Mouse (Mus musculus): Measurements from ENCODE around the gene Zkscan6. TPM values are rescaled to one million over a fixed set of nuclear protein-coding genes. Genes with fewer than 3 reads are reported as not detected.

Gene Zkscan6
- polyA plus RNA-seq, 1 experiment from 2014 or later, result 15.2 TPM

DNA sequence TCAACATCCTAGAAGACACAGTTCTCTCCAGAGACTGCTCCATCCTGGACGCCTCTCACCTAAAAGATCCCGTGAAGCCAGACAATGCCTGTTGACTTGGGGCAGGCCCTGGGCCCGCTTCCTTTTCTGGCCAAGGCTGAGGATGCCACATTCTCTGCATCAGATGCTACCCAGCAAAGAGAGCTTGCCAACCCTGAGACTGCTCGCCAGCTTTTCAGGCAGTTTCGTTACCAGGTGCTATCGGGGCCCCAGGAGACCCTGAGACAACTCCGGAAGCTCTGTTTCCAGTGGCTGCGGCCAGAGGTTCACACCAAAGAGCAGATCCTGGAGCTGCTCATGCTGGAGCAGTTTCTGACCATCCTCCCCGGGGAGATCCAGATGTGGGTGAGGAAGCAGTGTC, 7.4 kb downstream of the Zkscan6 start:
- Histone ChIP-seq H3K4me3 (no peak overlapping the region), H3K4me1 (peaks cover 19% of the 10 kb centered on the region), H3K27ac (no peak overlapping the region), H3K36me3 (peaks cover 21% of the 10 kb centered on the region), H3K27me3 (no peaks in the 10 kb centered on the region), H3K9ac (no peak overlapping the region), H3K9me3 (no peaks in the 10 kb centered on the region), H3K4me2 (replicated peaks) (no peak overlapping the region)
- ATAC-seq (ENCODE audit: insufficient number of reproducible peaks, insufficient read depth, low FRiP score, low TSS enrichment), result no peak
- 84% methylated on average over 9 of the region's 9 CpGs for WGBS

- peaks cover 21% of the 10 kb centered on the region for H3K36me3 ChIP-seq
- no peak overlapping the region for H3K4me3 ChIP-seq
- H3K4me1 ChIP-seq, result peaks cover 19% of the 10 kb centered on the region
- H3K9ac ChIP-seq, result no peak overlapping the region
- 28% methylated on average over 6 of the region's 6 CpGs for WGBS
- ATAC-seq (ENCODE audit: insufficient number of reproducible peaks, insufficient read depth, low FRiP score, low TSS enrichment), result no peak
- H3K27ac ChIP-seq, result no peak overlapping the region; the same call in 1 of the 2 replicates
- no peak overlapping the region for H3K4me2 ChIP-seq (replicated peaks)
- no peaks in the 10 kb centered on the region for H3K27me3 ChIP-seq
- no peaks in the 10 kb centered on the region for H3K9me3 ChIP-seq
Measured at GRCm38 (mm10) chr11:65816237-65816636, 9.3 kb downstream of the Zkscan6 start.

DNA sequence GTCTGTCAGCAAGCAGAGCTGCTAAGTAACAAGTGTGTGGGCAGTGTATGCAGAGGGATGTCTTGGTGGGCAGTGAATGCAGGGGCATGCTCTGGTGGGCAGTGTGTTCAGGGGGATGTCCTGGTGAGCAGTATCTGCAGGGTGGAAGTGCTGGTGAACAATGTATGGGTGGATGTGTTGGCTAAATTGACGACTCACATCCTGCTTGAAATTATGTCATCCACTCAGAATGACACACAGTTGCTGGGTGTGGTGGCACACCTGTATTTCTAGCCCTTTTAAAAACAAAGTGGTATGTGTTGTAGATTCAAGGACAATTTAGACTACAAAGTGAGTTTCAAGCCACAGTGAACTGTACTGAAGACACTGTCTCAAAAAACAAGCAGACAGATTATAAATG, 11.2 kb downstream of the Zkscan6 start:
- no peak overlapping the region for H3K4me3 ChIP-seq
- H3K27me3 ChIP-seq, result no peaks in the 10 kb centered on the region
- H3K4me2 ChIP-seq (replicated peaks), result no peak overlapping the region
- ATAC-seq (ENCODE audit: insufficient number of reproducible peaks, insufficient read depth, low FRiP score, low TSS enrichment), result no peak
- no peak overlapping the region for H3K27ac ChIP-seq
- H3K9ac ChIP-seq, result no peak overlapping the region
- WGBS, result 76% methylated on average over 1 of the region's 1 CpGs
- H3K36me3 ChIP-seq, result peaks cover 35% of the 10 kb centered on the region
- H3K9me3 ChIP-seq, result no peaks in the 10 kb centered on the region
- H3K4me1 ChIP-seq, result peaks cover 8% of the 10 kb centered on the region

- H3K4me1 ChIP-seq, result peaks cover 8% of the 10 kb centered on the region
- H3K27me3 ChIP-seq, result no peaks in the 10 kb centered on the region
- H3K9me3 ChIP-seq, result no peaks in the 10 kb centered on the region
- no peak overlapping the region for H3K4me3 ChIP-seq
- H3K9ac ChIP-seq, result no peak overlapping the region
- WGBS, result 66% methylated on average over 5 of the region's 5 CpGs
- H3K4me2 ChIP-seq (replicated peaks), result no peak overlapping the region
- H3K36me3 ChIP-seq, result peaks cover 33% of the 10 kb centered on the region
- no peak overlapping the region for H3K27ac ChIP-seq
- no peak for ATAC-seq (ENCODE audit: insufficient number of reproducible peaks, insufficient read depth, low FRiP score, low TSS enrichment)
Measured at GRCm38 (mm10) chr11:65820280-65820679, 13.3 kb downstream of the Zkscan6 start.

GRCm38 (mm10) chr11:65820877-65821276, 13.9 kb downstream of the Zkscan6 start:
- H3K4me2 ChIP-seq (replicated peaks), result no peak overlapping the region
- H3K4me3 ChIP-seq, result no peak overlapping the region
- H3K9ac ChIP-seq, result no peak overlapping the region
- 6% methylated on average over 7 of the region's 7 CpGs for WGBS
- peaks cover 27% of the 10 kb centered on the region for H3K36me3 ChIP-seq
- H3K9me3 ChIP-seq, result no peaks in the 10 kb centered on the region
- no peak for ATAC-seq (ENCODE audit: insufficient number of reproducible peaks, insufficient read depth, low FRiP score, low TSS enrichment)
- H3K27me3 ChIP-seq, result no peaks in the 10 kb centered on the region
- no peak overlapping the region for H3K27ac ChIP-seq
- peaks cover 6% of the 10 kb centered on the region for H3K4me1 ChIP-seq

DNA sequence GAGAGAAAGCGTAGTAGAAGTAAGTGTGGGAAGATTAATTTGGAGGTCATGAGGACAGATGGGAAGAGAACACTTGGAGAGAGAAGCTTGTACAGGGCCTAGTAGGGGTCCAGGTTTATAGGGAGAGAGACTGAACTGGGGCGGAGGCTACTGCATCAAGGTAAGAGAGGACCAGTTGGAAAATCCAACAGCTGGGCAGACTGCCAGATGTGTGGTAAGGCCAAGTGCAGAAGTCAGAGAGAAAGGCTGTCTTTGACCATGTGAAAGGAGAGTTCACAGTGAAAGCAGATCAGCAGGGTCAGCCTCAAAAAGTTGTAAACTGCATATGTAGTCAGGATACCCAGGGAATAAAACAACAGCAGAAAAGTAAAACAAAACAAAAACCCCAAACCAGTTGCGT, 17.6 kb downstream of the Zkscan6 start:
- H3K36me3 ChIP-seq, result peaks cover 47% of the 10 kb centered on the region
- ATAC-seq (ENCODE audit: insufficient number of reproducible peaks, insufficient read depth, low FRiP score, low TSS enrichment), result no peak

DNA sequence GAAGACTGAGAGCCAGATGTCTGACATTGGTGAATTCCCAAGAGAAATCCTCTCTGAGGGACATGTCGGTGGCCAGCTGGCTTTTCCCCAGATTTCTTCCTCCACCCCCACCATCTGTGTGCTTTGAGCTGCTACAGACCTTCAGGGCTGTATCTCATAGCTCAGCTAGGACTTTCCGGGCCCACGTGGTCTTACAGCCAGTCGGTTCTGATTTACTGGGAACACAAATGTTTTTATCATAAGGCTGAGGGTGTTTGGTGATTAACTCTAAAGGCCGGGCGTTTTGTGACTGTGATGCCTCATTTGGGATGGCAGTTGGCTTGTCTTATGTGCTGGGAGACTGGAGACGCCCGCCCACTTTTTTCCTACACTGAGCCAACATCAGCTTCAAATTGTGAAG, 32.0 kb downstream of the Zkscan6 start:
- no peaks in the 10 kb centered on the region for H3K36me3 ChIP-seq
- H3K4me1 ChIP-seq, result no peaks in the 10 kb centered on the region
- no peaks in the 10 kb centered on the region for H3K9me3 ChIP-seq
- H3K27me3 ChIP-seq, result no peaks in the 10 kb centered on the region
- no peak for ATAC-seq (ENCODE audit: insufficient number of reproducible peaks, insufficient read depth, low FRiP score, low TSS enrichment)
- no peak overlapping the region for H3K9ac ChIP-seq
- H3K4me2 ChIP-seq (replicated peaks), result no peak overlapping the region
- H3K4me3 ChIP-seq, result no peak overlapping the region
- 73% methylated on average over 8 of the region's 8 CpGs for WGBS
- no peak overlapping the region for H3K27ac ChIP-seq

More for the DNA sequence above, 17.6 kb downstream of the Zkscan6 start:
- H3K27ac ChIP-seq, result no peak overlapping the region
- no peaks in the 10 kb centered on the region for H3K27me3 ChIP-seq
- no peak overlapping the region for H3K4me3 ChIP-seq
- no peaks in the 10 kb centered on the region for H3K4me1 ChIP-seq
- H3K4me2 ChIP-seq (replicated peaks), result no peak overlapping the region
- 96% methylated on average over 3 of the region's 3 CpGs for WGBS
- no peaks in the 10 kb centered on the region for H3K9me3 ChIP-seq
- no peak overlapping the region for H3K9ac ChIP-seq

- WGBS, result 72% methylated on average over 5 of the region's 5 CpGs
Measured at GRCm38 (mm10) chr11:65846446-65846845, 39.5 kb downstream of the Zkscan6 start.

GRCm38 (mm10) chr11:65852066-65852465, 45.1 kb downstream of the Zkscan6 start:
- Histone ChIP-seq H3K27ac (no peak overlapping the region), H3K27me3 (no peaks in the 10 kb centered on the region), H3K4me2 (replicated peaks) (no peak overlapping the region), H3K4me1 (no peaks in the 10 kb centered on the region), H3K9ac (no peak overlapping the region), H3K9me3 (no peaks in the 10 kb centered on the region), H3K4me3 (no peak overlapping the region), H3K36me3 (no peaks in the 10 kb centered on the region)
- ATAC-seq (ENCODE audit: insufficient number of reproducible peaks, insufficient read depth, low FRiP score, low TSS enrichment), result no peak
- 26% methylated on average over 1 of the region's 1 CpGs for WGBS

More at GRCm38 (mm10) chr11:65846446-65846845, 39.5 kb downstream of the Zkscan6 start:
- no peak overlapping the region for H3K27ac ChIP-seq
- no peaks in the 10 kb centered on the region for H3K9me3 ChIP-seq
- no peak overlapping the region for H3K9ac ChIP-seq
- H3K27me3 ChIP-seq, result no peaks in the 10 kb centered on the region
- H3K4me2 ChIP-seq (replicated peaks), result no peak overlapping the region
- no peaks in the 10 kb centered on the region for H3K4me1 ChIP-seq
- ATAC-seq (ENCODE audit: insufficient number of reproducible peaks, insufficient read depth, low FRiP score, low TSS enrichment), result no peak
- no peaks in the 10 kb centered on the region for H3K36me3 ChIP-seq
- no peak overlapping the region for H3K4me3 ChIP-seq

GRCm38 (mm10) chr11:65861476-65861875, 54.5 kb downstream of the Zkscan6 start:
- no peaks in the 10 kb centered on the region for H3K27me3 ChIP-seq
- no peak overlapping the region for H3K9ac ChIP-seq
- no peaks in the 10 kb centered on the region for H3K36me3 ChIP-seq
- 55% methylated on average over 4 of the region's 4 CpGs for WGBS
- no peak for ATAC-seq (ENCODE audit: insufficient number of reproducible peaks, insufficient read depth, low FRiP score, low TSS enrichment)
- H3K4me2 ChIP-seq (replicated peaks), result no peak overlapping the region
- H3K9me3 ChIP-seq, result no peaks in the 10 kb centered on the region
- H3K4me1 ChIP-seq, result no peaks in the 10 kb centered on the region
- H3K27ac ChIP-seq, result no peak overlapping the region
- H3K4me3 ChIP-seq, result no peak overlapping the region

GRCm38 (mm10) chr11:65877146-65877775, 70.3 kb downstream of the Zkscan6 start:
- Histone ChIP-seq H3K9ac (no peak overlapping the region), H3K27ac (no peak overlapping the region), H3K9me3 (no peaks in the 10 kb centered on the region), H3K4me2 (replicated peaks) (no peak overlapping the region), H3K27me3 (0 out of 2 replicates have a peak, but pooled peaks cover 2% of the 10 kb centered on the region), H3K4me3 (no peak overlapping the region), H3K4me1 (no peaks in the 10 kb centered on the region), H3K36me3 (no peaks in the 10 kb centered on the region)
- 66% methylated on average over 1 of the region's 1 CpGs for WGBS
- ATAC-seq (ENCODE audit: insufficient number of reproducible peaks, insufficient read depth, low FRiP score, low TSS enrichment), result no peak

Data from embryonic facial prominence, embryonic 12.5 days (tissue).